Mouse (Mus musculus) spleen, postnatal 14 days (tissue): ENCODE data around the gene Slc16a1.
"Not testable (repeated sequence)": the region's sequence is repeated elsewhere in the genome, so short reads cannot be mapped to it uniquely, and the experiment has no call there.

Source experiments
- DNase-seq, 2 experiments: peaks; one replicate each; pipeline ENCODE4 v3.0.0; 2021 to 2022; ENCODE audit warnings: low spot score in 2 of 2

Slc16a1 gene

DNA sequence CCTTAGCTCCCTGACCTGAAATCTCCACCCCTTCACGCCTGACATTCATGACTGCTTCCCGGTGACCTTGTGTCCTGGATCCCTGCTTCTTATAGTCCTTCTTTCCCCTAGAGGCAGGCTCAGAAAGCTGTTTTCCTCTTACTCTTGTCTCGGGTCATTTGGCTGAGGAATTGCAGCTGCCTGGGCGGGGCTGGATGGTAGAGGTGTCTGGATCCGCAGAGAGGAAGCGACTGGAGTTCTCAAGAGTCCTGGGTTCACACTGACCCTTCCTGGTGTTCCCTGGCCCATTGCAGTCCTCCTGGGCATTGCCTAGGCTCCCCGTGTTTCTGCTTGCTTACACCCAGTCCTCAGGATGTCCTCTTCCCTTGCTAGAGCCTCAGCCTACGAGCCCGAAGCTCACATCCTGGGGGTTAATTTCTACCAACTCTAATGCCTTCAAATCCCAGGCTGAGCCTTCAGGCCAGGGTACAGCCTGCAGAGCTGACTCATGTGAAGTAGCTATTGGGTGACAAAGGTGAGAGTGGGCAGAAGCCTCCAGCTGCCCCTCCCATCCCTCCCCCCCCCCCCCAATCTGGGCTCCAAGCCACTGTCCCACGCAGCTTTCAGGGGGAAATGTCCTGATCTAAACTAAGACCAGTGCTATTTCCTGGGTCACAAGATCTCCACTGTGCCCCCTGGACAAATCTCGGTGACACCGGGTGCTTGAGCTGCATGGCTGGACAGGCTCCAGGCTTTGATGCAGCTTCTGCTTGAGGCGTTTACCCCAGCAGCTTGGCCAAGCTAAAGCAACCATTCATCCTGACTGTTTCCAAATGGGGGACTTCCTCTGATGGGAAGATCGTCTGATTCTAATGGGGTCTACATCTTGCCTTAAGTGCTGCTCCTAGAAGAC is 36.1 kb downstream of the Slc16a1 start:
- DNase-seq, result no peak

GRCm38 (mm10) chr3:104675258-104675851 is 36.9 kb downstream of the Slc16a1 start:
- DNase-seq, result peak; percentile 65 to 79

DNA sequence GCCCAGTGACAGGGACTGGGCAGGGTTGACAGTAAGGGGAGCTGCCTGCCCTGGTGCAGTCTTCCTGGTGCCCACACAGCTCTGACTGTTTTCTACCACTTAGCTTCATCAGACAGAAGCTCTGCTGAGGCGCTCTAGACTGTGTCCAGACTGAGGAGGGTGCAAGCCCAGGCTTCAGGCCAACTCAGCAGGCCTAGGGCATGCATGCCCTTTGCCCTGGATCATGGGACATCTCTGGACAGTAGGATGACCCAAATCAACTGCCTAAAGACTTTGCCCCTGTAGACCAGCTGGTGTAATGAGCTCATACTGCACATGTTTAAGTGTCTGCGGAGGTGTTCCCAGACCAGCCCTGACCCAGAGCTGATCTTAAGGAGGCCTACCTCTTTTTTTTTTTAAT is 39.3 kb downstream of the Slc16a1 start:
- DNase-seq, result no peak

DNA sequence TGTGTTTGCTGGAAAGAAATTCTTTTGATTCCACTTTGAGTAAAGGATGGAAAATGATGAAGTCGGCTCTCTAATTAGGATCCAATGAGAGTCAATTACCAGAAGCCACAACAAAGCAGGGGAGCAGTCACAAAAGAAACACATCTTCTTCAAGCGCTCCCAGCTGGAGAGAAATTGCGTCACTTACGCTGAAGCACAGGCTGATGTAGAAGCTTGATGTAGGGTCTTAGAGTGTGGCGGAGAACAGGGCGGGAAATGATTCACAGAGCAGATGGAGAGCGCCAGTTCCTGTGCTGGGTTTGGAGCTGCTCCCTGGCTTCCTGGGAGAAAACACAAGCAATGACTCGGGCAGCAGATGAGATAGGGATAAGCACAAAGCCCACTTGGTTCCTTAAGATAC is 40.4 kb downstream of the Slc16a1 start:
- DNase-seq, result no peak

DNA sequence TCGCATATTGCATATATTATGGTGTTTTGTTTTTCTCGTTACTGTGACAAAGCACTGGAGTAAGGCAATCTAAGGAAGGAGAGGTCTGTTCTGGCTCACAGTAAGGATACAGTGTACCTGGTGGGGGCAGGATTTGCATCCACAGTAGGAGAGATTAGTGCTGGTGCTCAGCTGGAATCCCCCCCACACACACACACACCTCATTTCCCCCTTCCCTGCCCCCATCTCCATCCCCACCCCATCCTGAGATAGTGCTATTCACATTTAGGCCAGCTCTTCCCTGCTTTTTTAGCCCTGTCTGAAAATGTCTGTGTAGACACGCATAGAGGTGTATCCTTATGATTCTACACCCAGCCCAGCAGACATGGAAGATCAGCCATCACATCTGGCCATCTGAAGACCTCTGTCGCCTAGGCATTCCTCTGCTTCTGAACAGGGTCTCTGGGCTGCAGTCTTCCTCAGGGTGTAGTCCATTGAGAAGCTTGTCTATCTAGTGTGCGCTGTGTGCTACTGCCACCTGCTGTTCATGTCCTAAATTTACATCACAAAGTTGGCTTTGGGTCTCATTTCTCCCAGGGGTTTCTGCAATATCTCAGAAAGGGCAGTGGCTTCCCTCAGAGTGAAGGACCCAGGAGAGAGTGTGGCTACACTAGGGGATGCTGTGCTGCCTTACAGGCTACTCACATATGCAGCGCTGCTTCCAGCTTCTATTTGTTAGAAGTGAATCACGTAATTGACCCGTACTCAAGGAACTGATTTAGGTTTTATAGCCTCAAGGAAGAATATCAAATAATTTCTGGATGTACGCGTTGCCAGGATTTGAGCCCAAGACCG is 44.4 kb downstream of the Slc16a1 start:
- peak; percentile 23 to 52 for DNase-seq

DNA sequence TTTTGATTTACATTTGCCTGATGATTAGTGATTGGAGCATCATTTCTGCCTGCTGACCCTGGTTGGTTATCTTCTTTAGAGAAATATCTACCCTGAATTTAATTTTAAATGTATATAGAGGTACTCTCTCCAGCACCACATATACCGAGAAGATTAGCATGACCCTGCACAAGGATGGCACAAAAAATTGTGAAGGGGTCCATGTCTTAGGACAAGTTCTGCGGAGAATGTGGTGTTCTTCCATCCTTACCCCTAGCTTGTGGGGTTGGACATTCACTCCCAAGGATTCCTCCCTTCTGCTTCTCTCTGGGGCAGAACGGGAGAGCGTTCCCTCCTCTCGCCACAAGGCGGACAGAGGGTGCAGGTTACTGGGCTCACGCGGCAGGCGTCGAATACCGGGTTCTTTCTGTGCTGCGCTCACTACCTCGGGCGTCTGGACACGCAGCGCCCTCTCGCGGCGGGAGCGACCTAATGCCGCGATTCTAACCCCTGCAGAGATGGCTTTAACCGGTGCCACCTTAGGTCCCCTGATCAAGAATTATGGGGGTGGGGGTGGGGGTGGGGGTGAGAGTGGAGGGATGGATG is 62.4 kb downstream of the Slc16a1 start:
- DNase-seq, result peak; percentile 56 to 80

- no peak for DNase-seq
Observed at GRCm38 (mm10) chr3:104701761-104702160, 63.3 kb downstream of the Slc16a1 start.

DNA sequence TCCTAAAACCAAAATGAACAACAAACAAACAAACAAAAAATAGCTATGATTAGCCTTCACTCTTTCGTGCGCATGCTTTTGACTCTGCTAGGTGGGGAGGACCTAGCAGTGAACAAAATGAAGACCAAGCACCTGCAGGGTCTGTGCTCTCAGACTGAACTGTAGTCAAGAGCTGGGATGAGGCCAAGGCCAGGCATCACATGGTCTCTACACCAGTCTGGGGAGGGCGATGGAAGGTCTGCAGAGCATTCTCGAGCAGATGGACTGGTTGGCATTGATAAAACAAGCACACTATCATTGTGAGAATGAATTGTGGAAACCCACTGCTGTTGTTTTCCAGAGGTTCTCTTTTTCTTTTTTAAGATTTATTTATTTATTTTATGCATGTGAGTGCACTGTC is 65.5 kb downstream of the Slc16a1 start:
- no peak for DNase-seq

DNA sequence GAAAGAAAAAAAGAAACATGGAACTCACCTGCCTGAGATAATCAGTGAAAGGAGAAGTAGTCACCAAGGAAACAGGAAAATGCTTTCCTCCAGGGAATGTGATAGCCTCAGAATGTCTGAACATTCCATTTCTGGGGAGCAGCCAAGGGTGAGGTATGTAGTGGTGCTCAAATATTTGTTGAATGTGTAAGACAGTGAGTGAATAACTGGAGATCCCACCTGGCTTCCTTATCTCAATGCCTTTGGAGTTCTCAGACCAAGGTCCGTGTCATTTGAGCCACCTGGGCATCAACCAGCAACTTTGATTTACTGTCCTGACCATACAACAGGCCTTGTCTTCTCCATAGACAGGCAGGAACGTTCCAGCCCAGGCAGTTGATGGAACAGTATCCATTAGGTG is 68.0 kb downstream of the Slc16a1 start:
- DNase-seq, result no peak

GRCm38 (mm10) chr3:104706951-104707771 is 68.7 kb downstream of the Slc16a1 start:
- not testable (repeated sequence) for DNase-seq

DNA sequence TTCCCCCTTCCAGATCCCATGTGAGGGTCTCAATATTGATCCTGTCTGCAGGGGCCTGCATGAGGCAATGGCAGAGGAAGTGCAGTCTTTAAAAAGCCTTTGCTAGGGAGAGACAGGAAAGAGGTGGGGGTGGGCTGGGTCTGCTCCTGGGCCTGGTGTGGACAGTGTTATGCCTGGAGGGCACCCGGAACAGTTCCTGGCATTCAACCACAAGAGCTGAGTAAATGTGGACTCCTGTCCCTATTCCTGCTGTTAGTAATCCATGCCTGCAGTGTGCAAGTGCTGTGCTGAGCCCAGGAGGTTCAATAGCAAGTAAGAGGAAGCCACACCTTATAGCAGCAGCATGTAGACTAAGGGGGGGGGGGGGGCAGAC is 69.3 kb downstream of the Slc16a1 start:
- not testable (repeated sequence) for DNase-seq
